Mouse (Mus musculus) heart, postnatal 25 days (tissue): ENCODE data around the gene Tspan13. TPM values are rescaled to one million over a fixed set of nuclear protein-coding genes. Genes with fewer than 3 reads are reported as not detected.
A peak's percentile ranks its signal among the peaks of the same experiment; 100 is the strongest.

Source experiments
- DNase-seq: peaks from one replicate; pipeline ENCODE4 v3.0.0; 2022; ENCODE audit warnings: low spot score
- intact Hi-C: fragments of 180-260 bp; cut with DNase I; formaldehyde crosslinking; loops from one replicate; pipeline ENCODE4 v1.15.1; 2025
- total RNA-seq, 2 experiments: library from RNA; stranded (reverse); gene quantifications; 2 replicates each; pipeline ENCODE4 v1.2.3; 2021

Tspan13 gene
- total RNA-seq = 10 to 100 TPM; 44.2 to 57.7 TPM

DNA sequence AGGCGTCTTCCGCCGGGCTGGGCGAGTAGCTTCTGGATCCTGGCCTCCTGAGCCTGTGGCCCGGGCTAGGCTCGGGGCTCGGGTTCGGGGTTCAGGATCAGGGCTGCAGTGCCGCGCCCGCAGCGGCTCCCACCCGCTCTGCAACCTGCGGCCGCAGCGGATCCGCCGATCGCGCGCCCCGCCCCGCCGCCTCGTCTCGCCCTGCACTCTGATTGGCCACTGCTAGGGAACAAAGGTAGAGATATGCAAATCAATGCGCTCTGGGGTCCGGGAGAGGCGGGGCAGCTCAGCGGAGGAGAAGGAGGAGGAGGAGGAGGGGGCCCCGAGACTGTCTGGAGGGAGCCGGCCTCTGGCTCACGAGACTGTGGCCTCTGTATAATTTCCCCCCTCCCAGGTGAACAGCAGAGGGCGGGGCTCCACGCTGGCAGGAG lies at the start of gene Tspan13:
Tspan13 (minus strand) TSS at position 153 of the 431 bp plus-strand sequence.
- DNase-seq = peak; percentile 80
- intact Hi-C loops = loop anchor here (5.0 kb wide), 1 partner anchor 45 kb away; no protein-coding TSS in a partner anchor

GRCm38 (mm10) chr12:36091964-36092363 lies 49.7 kb upstream of the Tspan13 start:
- DNase-seq = no peak
- intact Hi-C loops = no loop called here

DNA sequence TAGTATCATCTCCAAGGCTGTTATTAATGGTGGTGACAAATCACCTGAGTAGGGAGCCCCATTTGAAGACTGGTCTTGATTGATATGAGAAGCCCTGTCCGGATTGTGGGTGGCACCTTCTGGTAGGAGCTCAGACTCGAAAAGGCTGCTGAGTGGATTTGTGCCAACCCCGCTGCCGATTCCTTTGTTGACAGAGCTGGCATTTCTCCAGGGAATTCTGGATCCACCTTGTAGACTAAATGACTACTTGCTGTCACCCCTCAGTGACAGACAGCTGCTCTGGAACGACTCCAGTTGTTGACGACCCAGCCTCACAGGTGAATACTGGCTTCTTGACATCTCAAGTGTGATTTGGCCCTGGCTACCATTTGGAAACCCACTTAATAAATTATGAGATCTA lies 46.9 kb upstream of the Tspan13 start:
- DNase-seq = no peak
- intact Hi-C loops = no loop called here

DNA sequence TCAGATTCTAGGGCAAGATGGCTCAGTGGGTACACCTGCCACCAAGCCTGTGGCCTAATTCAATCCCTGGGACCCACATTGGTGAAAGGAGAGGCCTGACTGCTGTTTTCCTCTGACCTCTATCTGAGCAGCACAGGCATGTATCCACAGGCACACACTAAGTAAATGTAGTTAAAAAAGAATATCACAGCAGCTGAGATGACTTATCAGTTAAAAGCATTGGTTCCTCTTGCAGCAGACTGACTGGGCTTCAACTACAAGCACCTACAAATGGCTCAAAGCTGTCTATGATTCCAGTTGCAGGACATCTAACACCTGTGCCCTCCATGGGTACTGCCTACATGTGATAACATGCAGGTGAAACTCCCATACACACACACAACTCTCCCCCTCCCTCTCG lies 46.5 kb upstream of the Tspan13 start:
- DNase-seq = no peak
- intact Hi-C loops = no loop called here

DNA sequence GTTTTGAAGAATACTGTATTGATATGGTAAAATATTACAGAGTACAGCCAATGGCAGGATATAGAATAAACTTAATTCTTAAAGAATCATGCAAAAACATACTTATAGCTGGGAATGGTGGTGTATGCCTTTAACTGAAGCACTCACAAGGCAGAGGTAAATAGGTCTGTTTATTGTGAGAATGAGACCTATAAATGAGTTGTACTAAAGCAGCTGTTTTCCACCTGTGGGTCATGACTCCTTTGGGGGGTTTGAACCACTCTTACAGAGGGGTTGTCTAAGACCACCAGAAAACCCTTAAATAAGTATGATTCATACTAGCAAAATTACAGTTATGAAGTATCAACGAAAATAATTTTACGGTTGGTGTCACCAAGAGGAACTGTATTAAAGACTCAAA lies 43.1 kb upstream of the Tspan13 start:
- intact Hi-C loops = no loop called here
- DNase-seq = no peak

- intact Hi-C loops = no loop called here
- no peak for DNase-seq
These were observed 36.0 kb upstream of the Tspan13 start for GRCm38 (mm10) chr12:36078101-36078899.

- intact Hi-C loops = no loop called here
- no peak for DNase-seq
These were observed 30.6 kb upstream of the Tspan13 start for GRCm38 (mm10) chr12:36072860-36073259.

DNA sequence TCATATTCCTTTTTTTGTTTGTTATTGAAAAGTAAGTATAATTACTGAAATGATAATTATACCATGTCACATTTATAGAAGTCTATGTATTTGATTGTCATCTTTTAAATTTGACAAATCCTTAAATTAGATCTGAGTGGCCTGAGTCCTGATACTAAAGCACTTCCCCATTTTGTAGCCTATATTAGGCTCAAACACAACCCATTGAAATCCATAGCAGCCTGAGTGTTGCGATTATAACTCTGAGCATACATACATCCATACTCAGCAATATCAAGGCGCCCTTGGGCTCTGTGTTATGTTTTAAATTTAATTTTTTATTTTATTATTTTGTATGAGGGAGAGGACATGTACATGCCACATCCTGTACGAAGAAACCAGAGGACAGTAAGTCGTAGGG lies 27.9 kb upstream of the Tspan13 start:
- intact Hi-C loops = no loop called here
- DNase-seq = no peak

DNA sequence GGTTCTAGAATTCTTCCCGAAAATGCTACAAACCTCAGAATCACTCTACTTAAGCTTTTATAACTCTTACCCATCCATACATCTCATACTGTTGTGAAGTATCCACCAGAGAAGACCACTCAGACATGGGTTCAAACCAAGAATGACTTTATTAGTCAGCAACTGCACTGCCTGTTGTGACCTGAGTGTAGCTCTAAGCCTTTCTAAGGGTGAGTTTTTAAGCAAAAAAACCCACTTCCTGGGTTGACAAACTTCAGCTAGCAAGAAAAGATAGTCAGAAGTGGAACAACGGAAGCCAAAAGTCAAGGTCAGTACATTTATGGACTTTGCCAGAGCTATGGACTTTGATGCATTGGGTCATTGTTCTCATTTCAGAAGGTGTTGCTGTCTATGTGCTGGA lies 25.2 kb upstream of the Tspan13 start:
- DNase-seq = no peak
- intact Hi-C loops = no loop called here

GRCm38 (mm10) chr12:36065911-36066310 lies 23.6 kb upstream of the Tspan13 start:
- no peak for DNase-seq
- intact Hi-C loops = no loop called here

DNA sequence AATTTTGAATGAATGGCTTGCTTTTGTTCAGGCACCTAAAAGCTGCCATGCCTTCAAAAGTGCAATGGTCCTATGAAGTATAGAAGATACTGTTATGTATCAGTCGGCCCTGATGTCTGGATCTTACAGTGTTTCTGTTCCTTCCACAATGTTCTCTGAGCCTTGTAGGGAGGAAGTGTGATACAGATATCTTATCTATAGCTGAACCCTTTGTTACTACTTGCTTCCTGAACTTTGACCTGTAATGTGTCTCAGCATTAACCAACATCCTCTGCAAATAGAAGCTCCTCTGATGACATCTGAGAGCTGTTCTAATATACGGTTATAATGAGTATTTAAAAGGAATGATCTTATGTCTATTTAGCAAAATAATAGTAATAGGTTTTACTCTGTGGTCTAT lies 15.4 kb upstream of the Tspan13 start:
- no peak for DNase-seq
- intact Hi-C loops = no loop called here

- intact Hi-C loops = no loop called here
These were observed 8.0 kb upstream of the Tspan13 start for GRCm38 (mm10) chr12:36050276-36050675.

GRCm38 (mm10) chr12:36047593-36047992 lies 5.3 kb upstream of the Tspan13 start:
- intact Hi-C loops = no loop called here
- DNase-seq = no peak

More at GRCm38 (mm10) chr12:36050276-36050675, 8.0 kb upstream of the Tspan13 start:
- no peak for DNase-seq

DNA sequence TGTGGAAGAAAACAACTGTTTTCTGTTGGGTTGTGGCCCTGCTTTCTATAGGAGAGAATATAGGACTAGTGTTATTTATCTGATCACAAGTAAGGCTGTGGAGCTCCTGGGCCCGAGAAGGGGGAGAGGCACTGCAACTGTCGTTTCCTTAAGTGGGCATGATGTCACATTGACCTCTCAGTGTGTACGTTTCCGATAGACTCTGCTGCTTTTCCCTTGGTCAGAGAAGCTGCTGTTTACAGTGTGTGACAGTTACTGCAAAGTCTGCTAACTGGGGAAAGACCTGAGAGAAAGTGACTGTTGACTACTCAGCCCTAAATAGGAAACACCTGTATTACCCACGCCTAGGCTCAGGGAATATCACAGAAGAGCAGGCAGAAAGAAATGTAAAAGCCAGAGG lies 3.9 kb upstream of the Tspan13 start:
- no peak for DNase-seq
- intact Hi-C loops = no loop called here

DNA sequence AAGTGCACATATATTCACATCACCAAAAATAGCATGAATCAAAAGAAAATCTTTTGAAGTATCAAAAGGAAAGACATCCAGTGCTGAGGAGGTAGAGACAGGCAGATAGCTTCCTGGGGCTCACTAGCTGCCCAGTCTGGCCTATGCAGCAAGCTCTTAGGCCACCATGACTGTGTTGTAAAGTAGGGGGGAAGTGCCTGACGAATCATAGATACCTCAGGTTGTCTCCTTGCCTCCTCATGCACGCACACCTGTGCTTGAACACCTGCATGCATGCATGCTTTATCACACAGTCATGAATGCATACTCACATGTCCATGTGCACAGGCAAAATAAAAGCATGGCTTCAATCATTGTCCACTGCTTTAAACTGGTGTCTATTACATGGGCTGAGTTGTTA lies 2.4 kb upstream of the Tspan13 start:
- intact Hi-C loops = loop anchor here (5.0 kb wide), 1 partner anchor 47 kb away; no protein-coding TSS in a partner anchor
- DNase-seq = no peak

DNA sequence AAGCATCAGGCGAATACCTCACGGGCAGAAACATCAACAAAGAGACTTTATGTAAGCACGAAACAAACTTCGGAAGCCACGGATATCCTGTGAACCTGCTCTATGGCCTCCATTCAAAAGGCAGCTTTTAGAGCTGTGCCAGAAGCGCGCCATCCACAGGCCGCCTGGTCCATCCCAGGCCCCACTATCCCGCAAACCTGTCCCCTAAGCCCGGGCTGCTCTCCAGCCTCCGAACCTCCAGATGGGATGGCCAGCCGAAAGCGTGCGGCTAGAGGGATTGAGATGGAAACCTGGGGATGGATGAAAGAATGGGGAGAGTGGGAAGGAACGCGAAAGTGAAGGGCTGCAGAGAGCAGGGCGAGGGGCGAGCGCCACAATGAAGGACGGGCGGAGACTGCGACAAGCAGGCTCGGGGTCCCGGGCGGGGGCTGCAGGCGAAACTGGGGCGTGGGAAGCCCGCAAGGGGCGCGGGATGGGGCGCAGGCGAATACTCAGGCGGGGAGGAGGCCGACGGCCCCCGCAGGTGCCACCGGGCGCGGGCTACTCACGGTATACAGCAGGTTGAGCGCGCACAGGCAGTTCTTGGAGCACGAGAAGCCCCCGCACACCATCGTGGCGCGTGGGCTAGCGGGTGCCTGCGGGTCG lies 475 bp downstream of the Tspan13 start:
- intact Hi-C loops = loop anchor here (5.0 kb wide), 1 partner anchor 45 kb away; no protein-coding TSS in a partner anchor
- DNase-seq = peak; percentile 60

- DNase-seq = no peak
- intact Hi-C loops = loop anchor here (5.0 kb wide), 1 partner anchor 44 kb away; no protein-coding TSS in a partner anchor
These were observed 1.1 kb downstream of the Tspan13 start for GRCm38 (mm10) chr12:36041281-36041589.

GRCm38 (mm10) chr12:36040571-36041280 lies 1.6 kb downstream of the Tspan13 start:
- no peak for DNase-seq
- intact Hi-C loops = loop anchor here (5.0 kb wide), 1 partner anchor 43 kb away; no protein-coding TSS in a partner anchor

GRCm38 (mm10) chr12:36039541-36040084 lies 2.7 kb downstream of the Tspan13 start:
- intact Hi-C loops = loop anchor here (5.0 to 10.0 kb wide), 3 partner anchors 42 to 1065 kb away; partner anchors contain the start of genes Ahr and Meox2
- no peak for DNase-seq

- intact Hi-C loops = loop anchor here (10.0 kb wide), 2 partner anchors 502 to 1068 kb away; partner anchors contain the start of genes Ahr and Meox2
- no peak for DNase-seq
These were observed 5.5 kb downstream of the Tspan13 start for GRCm38 (mm10) chr12:36036776-36037175.
